Mouse (Mus musculus) midbrain, embryonic 10.5 days (tissue): ENCODE results near the gene Smndc1. TPM values are rescaled to one million over a fixed set of nuclear protein-coding genes. Genes with fewer than 3 reads are reported as not detected.
"Not testable (repeated sequence)": the region's sequence is repeated elsewhere in the genome, so short reads cannot be mapped to it uniquely, and the experiment has no call there.

Experiments
- DNase-seq: peaks from one replicate; pipeline ENCODE4 v3.0.0-alpha.2; 2017; ENCODE audit warnings: low spot score
- H3K27ac ChIP-seq: fragments of 300-500 bp; sonication (generic); replicated peaks from 2 replicates; pipeline ENCODE4 v1.5.1; 2016; ENCODE audit warnings: mild to moderate bottlenecking
- H3K27me3 ChIP-seq: fragments of 300-500 bp; sonication (generic); 2 replicates; pipeline ENCODE4 v1.6.1; 2016; ENCODE audit warnings: low read depth, mild to moderate bottlenecking; ENCODE audit not compliant: poor library complexity, severe bottlenecking
- H3K36me3 ChIP-seq: fragments of 300-500 bp; sonication (generic); 2 replicates; pipeline ENCODE4 v1.6.1; 2016; ENCODE audit warnings: mild to moderate bottlenecking, moderate library complexity
- H3K4me1 ChIP-seq: fragments of 300-500 bp; sonication (generic); 2 replicates; pipeline ENCODE4 v1.6.1; 2016
- H3K4me3 ChIP-seq: fragments of 300-500 bp; sonication (generic); 2 replicates; pipeline ENCODE4 v1.5.1; 2016; ENCODE audit warnings: mild to moderate bottlenecking, moderate library complexity
- H3K9me3 ChIP-seq: fragments of 300-500 bp; sonication (generic); replicated peaks from 2 replicates; pipeline ENCODE4 v1.6.1; 2016; ENCODE audit warnings: mild to moderate bottlenecking
- WGBS: fragments of 180-500 bp; shearing (Covaris S2); methylation state at CpG from one replicate; pipeline ENCODE4 v1.1.7; 2016; 5-methylcytosine and 5-hydroxymethylcytosine counted together
- polyA plus RNA-seq: library from polyadenylated mRNA; unstranded; fragments of >200 nt; fragmentation: Nextera tagmentation; extraction: Ambion mirVana; gene quantifications from 2 replicates; pipeline ENCODE4 v1.2.1, GENCODE M21; 2016

Gene Smndc1
- polyA plus RNA-seq, 1 experiment from 2014 or later, result 44.4 TPM

DNA sequence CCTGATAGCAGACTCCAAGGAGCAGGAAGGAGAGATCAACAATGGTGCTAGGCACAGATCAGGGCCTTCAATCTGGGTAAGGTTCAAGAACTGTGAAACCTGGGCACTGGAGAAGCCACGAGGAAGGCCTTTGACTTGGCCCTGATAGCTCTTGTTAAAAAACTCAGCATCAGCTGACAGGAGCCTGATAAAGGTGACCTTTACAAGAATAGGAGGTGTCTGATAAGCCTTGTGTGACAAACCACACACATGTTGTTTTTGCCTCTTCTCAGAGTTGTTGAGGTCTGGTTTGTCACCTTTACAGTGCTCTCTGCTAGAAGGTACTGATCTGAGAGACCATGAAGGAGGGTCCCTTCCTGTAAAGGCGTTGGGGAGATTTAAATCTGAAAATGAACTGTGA lies 17.0 kb upstream of the Smndc1 start:
- Histone ChIP-seq H3K36me3 (no peaks in the 10 kb centered on the region), H3K4me1 (peaks cover 25% of the 10 kb centered on the region), H3K27ac (no peak overlapping the region), H3K9me3 (peaks cover 9% of the 10 kb centered on the region), H3K27me3 (no peaks in the 10 kb centered on the region), H3K4me3 (no peak overlapping the region)
- no peak for DNase-seq
- WGBS, result 83% methylated on average over 2 of the region's 2 CpGs

DNA sequence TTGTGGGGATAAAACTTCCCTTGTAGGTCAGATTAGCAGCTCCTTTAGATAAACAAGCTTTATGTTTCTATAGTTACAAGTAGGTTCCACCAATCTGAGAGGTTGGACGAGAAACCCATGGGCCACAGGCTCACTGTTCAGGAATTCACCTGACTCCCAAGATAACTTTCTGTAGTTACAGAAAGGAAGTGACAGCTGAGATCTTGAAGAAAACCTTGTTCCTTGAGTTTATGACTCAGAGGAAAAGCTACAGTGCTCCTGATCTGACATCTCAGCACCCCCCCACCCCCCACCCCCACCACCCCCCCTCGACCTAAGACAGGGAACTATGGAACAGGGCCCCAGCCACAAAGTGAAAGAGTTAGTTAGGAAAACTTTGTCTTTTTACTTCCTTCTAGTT lies 15.4 kb upstream of the Smndc1 start:
- WGBS, result 72% methylated on average over 2 of the region's 2 CpGs
- H3K9me3 ChIP-seq, result peaks cover 9% of the 10 kb centered on the region
- DNase-seq, result no peak
- H3K36me3 ChIP-seq, result no peaks in the 10 kb centered on the region
- H3K27ac ChIP-seq, result no peak overlapping the region
- H3K27me3 ChIP-seq, result no peaks in the 10 kb centered on the region
- H3K4me1 ChIP-seq, result peaks cover 9% of the 10 kb centered on the region
- no peak overlapping the region for H3K4me3 ChIP-seq

- Histone ChIP-seq H3K36me3 (no peaks in the 10 kb centered on the region), H3K9me3 (peaks cover 9% of the 10 kb centered on the region), H3K27ac (no peak overlapping the region), H3K4me1 (0 out of 2 replicates have a peak, but pooled peaks cover 2% of the 10 kb centered on the region), H3K27me3 (no peaks in the 10 kb centered on the region), H3K4me3 (no peak overlapping the region)
- no peak for DNase-seq
- 82% methylated on average over 18 of the region's 18 CpGs for WGBS
Observed at GRCm38 (mm10) chr19:53404837-53405356, 14.5 kb upstream of the Smndc1 start.

GRCm38 (mm10) chr19:53404219-53404836 lies 13.9 kb upstream of the Smndc1 start:
- no peak for DNase-seq
- Histone ChIP-seq H3K9me3 (peaks cover 9% of the 10 kb centered on the region), H3K27me3 (no peaks in the 10 kb centered on the region), H3K4me1 (no peaks in the 10 kb centered on the region), H3K36me3 (no peaks in the 10 kb centered on the region), H3K27ac (no peak overlapping the region), H3K4me3 (no peak overlapping the region)
- 95% methylated on average over 10 of the region's 10 CpGs for WGBS

DNA sequence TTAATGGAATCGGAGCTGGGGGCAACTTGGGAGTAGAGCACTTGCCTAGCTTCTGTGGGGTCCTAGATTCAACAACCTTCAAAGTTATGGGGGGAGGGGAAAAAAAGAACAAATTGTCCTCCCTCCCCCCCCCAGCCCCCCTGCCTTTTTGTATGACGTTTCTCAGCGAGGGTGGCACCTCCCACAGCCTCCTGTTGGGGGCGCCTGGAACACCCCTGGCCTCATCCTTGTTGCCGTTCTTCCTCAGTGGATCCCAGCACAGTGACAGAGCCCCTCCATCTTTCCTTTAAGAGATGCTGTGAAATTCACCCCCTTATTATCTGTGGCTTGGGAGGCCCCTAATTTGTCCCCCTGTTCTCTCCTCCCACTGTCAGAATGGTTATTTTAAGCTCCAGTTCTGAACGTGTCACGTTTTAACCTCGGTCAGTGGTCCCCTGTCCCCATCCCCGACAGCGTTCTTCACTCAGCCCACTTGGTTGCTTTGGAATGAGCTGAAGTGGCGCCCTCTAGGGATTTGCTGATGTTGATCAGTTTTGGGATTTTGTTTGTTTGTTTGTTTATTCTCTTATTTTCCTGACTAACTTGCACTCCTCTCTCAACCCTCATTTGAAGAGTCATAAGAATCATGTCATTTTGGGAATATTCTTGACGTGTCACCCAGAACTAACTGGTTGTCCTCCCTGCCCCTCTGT lies 12.5 kb upstream of the Smndc1 start:
- no peak overlapping the region for H3K27ac ChIP-seq
- H3K9me3 ChIP-seq, result peaks cover 9% of the 10 kb centered on the region
- no peaks in the 10 kb centered on the region for H3K36me3 ChIP-seq
- no peak overlapping the region for H3K4me3 ChIP-seq
- no peak for DNase-seq
- 53% methylated on average over 12 of the region's 12 CpGs for WGBS
- H3K4me1 ChIP-seq, result no peaks in the 10 kb centered on the region
- H3K27me3 ChIP-seq, result no peaks in the 10 kb centered on the region

DNA sequence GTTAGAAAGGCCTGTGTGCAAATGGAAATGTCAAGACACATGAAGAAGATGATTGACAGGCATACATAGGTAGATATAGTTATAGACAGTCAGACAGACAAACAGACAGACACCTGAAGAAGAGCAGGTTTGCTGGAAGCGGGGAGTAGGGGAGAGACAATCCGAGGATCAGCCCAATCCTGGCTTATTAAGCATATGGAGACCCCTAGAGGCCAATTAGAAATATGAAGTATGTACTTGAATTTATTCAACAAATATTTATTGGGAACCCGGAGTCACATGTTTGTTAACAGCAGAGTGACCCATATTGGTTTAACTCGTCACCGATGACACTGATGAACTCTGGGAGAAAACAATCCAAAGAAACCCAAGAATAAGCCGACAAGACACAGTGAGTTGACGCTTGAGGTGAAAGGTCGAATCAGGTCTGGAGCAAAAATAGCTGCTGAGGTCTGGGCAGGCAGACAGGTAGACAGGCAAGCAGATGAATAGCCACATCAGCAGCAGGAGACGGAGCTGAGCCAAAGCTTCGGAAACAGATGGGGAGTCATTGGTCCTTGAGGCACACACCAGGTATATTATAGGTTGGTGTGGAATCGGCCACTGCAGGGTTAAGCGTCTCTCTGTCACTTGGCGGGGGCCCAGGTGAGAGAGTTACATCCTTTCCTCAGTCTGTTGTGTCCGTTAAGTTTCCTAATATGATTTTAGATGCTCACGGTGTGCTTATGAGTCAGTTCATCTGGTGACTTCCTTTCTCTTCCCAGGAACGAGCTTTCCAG lies 10.1 kb upstream of the Smndc1 start:
- Histone ChIP-seq H3K27me3 (no peaks in the 10 kb centered on the region), H3K9me3 (peaks cover 9% of the 10 kb centered on the region), H3K4me1 (no peaks in the 10 kb centered on the region), H3K36me3 (no peaks in the 10 kb centered on the region), H3K4me3 (no peak overlapping the region), H3K27ac (no peak overlapping the region)
- DNase-seq, result no peak
- WGBS, result 85% methylated on average over 16 of the region's 16 CpGs

DNA sequence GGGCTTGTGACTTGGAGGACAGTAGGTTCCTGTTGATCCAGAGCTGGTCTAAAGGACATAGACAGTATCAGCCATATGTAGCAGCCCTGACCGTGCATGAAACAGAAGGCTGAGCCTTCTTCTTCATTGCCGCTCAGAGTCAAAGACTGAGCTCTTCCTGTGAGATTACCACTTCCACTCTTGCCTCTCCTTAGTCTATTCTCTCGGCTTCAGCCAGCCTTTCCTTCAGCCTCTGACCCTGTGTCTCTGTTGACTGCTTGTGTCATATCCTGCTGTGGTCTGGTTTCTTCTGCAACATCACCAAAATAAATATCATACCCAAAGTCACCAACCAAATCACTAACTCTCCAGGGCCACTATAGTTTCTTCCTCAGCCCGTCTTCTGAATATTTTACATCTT lies 8.8 kb upstream of the Smndc1 start:
- Histone ChIP-seq H3K27ac (no peak overlapping the region), H3K4me1 (peaks cover 1% of the 10 kb centered on the region; the same call in 1 of the 2 replicates), H3K9me3 (peaks cover 1% of the 10 kb centered on the region; the same call in 1 of the 2 replicates), H3K36me3 (no peaks in the 10 kb centered on the region), H3K4me3 (no peak overlapping the region), H3K27me3 (no peaks in the 10 kb centered on the region)
- WGBS, result 86% methylated on average over 4 of the region's 4 CpGs
- no peak for DNase-seq

- WGBS, result 84% methylated on average over 12 of the region's 12 CpGs
- H3K27me3 ChIP-seq, result no peaks in the 10 kb centered on the region
- peaks cover 9% of the 10 kb centered on the region for H3K4me1 ChIP-seq
- H3K27ac ChIP-seq, result no peak overlapping the region
- no peak for DNase-seq
- H3K9me3 ChIP-seq, result no peaks in the 10 kb centered on the region
- H3K4me3 ChIP-seq, result no peak overlapping the region
- no peaks in the 10 kb centered on the region for H3K36me3 ChIP-seq
Observed at GRCm38 (mm10) chr19:53397451-53398233, 7.3 kb upstream of the Smndc1 start.

DNA sequence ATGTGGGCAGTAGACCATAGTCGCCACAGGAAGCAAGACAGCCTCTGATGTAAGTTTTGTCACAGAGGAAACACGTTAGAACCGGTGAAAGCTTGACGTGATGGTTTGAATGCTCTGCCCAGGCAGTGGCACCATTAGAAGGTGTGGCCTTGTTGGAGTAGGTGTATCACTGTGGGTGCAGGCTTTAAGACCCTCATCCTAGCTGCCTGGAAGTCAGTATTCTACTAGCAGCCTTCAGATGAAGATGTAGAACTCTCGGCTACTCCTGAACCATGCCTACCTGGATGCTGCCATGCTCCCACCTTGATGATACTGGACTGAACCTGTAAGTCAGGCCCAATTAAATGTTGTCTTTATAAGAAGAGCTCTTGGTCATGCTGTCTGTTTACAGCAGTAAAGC lies 5.4 kb upstream of the Smndc1 start:
- H3K27me3 ChIP-seq, H3K27ac ChIP-seq, H3K9me3 ChIP-seq, DNase-seq, H3K36me3 ChIP-seq, H3K4me3 ChIP-seq: not testable (repeated sequence)
- H3K4me1 ChIP-seq, result peaks cover 21% of the 10 kb centered on the region
- WGBS, result 50% methylated on average over 5 of the region's 5 CpGs

- not testable (repeated sequence) for H3K4me3 ChIP-seq, H3K9me3 ChIP-seq, H3K36me3 ChIP-seq, DNase-seq, H3K27ac ChIP-seq, H3K27me3 ChIP-seq
- peaks cover 21% of the 10 kb centered on the region for H3K4me1 ChIP-seq
- 81% methylated on average over 3 of the region's 3 CpGs for WGBS
Observed at GRCm38 (mm10) chr19:53394956-53395355, 4.6 kb upstream of the Smndc1 start.

DNA sequence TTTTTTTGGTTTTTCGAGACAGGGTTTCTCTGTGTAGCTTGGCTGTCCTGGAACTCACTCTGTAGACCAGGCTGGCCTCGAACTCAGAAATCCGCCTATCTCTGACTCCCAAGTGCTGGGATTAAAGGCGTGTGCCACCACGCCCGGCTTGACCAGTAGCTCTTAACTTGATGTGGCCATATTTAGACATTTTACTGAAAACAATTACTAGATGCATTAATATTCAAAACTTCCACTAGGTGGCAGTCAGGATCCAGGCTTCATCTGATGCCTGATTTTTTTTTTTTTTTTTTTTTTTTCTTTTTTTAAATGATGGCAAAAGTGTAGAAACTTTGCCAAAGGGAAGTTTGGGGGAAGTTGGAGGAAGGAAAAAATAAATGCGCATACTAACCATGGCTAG lies 4.2 kb upstream of the Smndc1 start:
- Histone ChIP-seq H3K4me1 (peaks cover 21% of the 10 kb centered on the region), H3K27ac (no peak overlapping the region), H3K36me3 (no peaks in the 10 kb centered on the region), H3K9me3 (no peaks in the 10 kb centered on the region), H3K27me3 (no peaks in the 10 kb centered on the region), H3K4me3 (no peak overlapping the region)
- DNase-seq, result no peak
- 21% methylated on average over 7 of the region's 7 CpGs for WGBS

DNA sequence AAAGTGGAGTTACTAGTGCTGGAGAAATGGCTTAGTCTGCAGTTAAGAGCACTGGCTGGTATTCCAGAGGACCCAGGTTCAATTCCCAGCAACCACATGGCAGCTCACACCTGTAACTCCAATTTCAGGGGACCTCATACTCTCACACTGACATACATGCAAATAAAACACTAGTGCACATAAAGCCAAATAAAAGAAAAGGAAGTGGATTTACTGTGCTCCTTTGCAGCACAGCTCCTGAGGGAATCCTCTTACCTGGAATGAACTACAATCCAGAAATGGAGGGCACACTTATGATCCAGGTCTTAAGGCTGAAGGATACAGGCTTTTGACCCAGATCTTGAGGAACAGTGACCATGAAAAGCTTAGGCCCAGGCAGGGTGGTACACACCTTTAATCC lies 3.3 kb upstream of the Smndc1 start:
- DNase-seq, result no peak
- H3K4me1 ChIP-seq, result peaks cover 29% of the 10 kb centered on the region
- H3K27ac ChIP-seq, result no peak overlapping the region

More for the DNA sequence above, 3.3 kb upstream of the Smndc1 start:
- Histone ChIP-seq H3K4me3 (no peak overlapping the region), H3K9me3 (no peaks in the 10 kb centered on the region), H3K27me3 (no peaks in the 10 kb centered on the region), H3K36me3 (peaks cover 5% of the 10 kb centered on the region)
